Mouse (Mus musculus): ENCODE results near the gene Brat1. TPM values are rescaled to one million over a fixed set of nuclear protein-coding genes. Genes with fewer than 3 reads are reported as not detected.
A peak's percentile ranks its signal among the peaks of the same experiment; 100 is the strongest.

Gene Brat1
- polyA plus RNA-seq, 1 experiment from 2014 or later, result 8.5 TPM

DNA sequence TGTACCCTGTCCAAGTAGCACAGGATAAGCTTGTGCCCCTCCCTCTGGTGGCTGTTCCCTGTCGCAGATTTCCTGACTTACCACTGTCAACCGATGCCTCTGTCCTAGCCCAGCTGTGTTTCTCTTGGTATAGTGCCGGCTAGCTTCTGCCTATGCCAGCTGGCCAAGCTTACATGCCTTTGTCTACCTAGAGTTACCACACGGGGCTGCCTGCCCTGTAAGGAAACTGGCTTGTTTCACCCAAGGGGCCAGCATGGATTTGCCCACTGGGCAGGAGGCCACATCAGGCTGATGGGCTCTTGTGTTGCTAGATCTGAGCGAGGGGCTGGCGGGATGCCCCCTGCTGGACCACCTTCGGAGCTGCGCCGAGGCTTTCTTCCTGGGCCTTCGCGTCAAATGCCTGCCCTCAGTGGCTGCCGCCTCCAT, 38.9 kb downstream of the Brat1 start:
- no peak for ATAC-seq (ENCODE audit: low FRiP score, low TSS enrichment)
- DNase-seq (ENCODE audit: low spot score), result no peak
- WGBS, result 28% methylated on average over 12 of the region's 12 CpGs

DNA sequence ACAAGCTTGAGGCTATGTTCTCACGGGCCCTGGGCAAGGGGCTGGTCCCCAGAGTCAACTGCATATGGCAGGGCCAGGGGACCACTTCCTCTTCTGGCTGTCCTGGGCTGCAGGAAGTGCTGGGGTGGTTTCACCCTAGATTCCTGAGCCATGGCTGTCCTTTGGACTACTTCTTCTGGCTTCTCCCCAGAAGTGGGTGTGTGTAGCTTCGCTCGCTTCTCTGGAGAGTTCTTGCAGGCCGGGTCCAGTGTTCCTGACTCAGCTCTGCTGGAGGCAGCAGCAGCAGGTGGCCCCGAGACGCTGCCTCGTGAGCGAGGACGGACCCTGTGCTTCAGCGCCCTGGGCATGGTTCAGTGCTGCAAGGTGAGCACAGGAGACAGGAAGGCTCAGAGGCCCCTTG, 43.6 kb downstream of the Brat1 start:
- TF ChIP-seq CTCF (IDR thresholded peaks at IDR 0.05; ENCODE audit: low read depth) (no peak), EP300 (optimal IDR thresholded peaks at IDR 0.05) (no peak)
- Histone ChIP-seq H3K9ac (ENCODE audit: low read length) (no peak overlapping the region), H3K9me3 (ENCODE audit: control insufficient read depth, low read length) (no peaks in the 10 kb centered on the region), H3K36me3 (ENCODE audit: control insufficient read depth, insufficient read depth, low read length) (no peaks in the 10 kb centered on the region), H3K27me3 (ENCODE audit: control insufficient read depth, insufficient read depth, low read length) (no peaks in the 10 kb centered on the region), H3K27ac (replicated peaks) (no peak overlapping the region), H3K4me1 (replicated peaks; ENCODE audit: control insufficient read depth, insufficient read depth) (peaks cover 6% of the 10 kb centered on the region; the same call in 1 of the 2 replicates), H3K4me2 (replicated peaks; ENCODE audit: low read depth) (no peak overlapping the region), H3K4me3 (ENCODE audit: low read depth, low read length) (no peak overlapping the region)
- ATAC-seq (ENCODE audit: low FRiP score, low TSS enrichment) (no peak), DNase-seq (ENCODE audit: low spot score) (peak; percentile 24)
- WGBS, result 71% methylated on average over 10 of the region's 10 CpGs

More for the DNA sequence above, 38.9 kb downstream of the Brat1 start:
- Histone ChIP-seq H3K9ac (ENCODE audit: low read length) (no peak overlapping the region), H3K9me3 (ENCODE audit: control insufficient read depth, low read length) (no peaks in the 10 kb centered on the region), H3K4me3 (ENCODE audit: low read depth, low read length) (no peak overlapping the region), H3K4me2 (replicated peaks; ENCODE audit: low read depth) (no peak overlapping the region), H3K27ac (replicated peaks) (no peak overlapping the region), H3K36me3 (ENCODE audit: control insufficient read depth, insufficient read depth, low read length) (no peaks in the 10 kb centered on the region), H3K4me1 (replicated peaks; ENCODE audit: control insufficient read depth, insufficient read depth) (no peaks in the 10 kb centered on the region), H3K27me3 (ENCODE audit: control insufficient read depth, insufficient read depth, low read length) (no peaks in the 10 kb centered on the region)
- TF ChIP-seq CTCF (IDR thresholded peaks at IDR 0.05; ENCODE audit: low read depth) (peak; percentile 29), EP300 (optimal IDR thresholded peaks at IDR 0.05) (no peak)

DNA sequence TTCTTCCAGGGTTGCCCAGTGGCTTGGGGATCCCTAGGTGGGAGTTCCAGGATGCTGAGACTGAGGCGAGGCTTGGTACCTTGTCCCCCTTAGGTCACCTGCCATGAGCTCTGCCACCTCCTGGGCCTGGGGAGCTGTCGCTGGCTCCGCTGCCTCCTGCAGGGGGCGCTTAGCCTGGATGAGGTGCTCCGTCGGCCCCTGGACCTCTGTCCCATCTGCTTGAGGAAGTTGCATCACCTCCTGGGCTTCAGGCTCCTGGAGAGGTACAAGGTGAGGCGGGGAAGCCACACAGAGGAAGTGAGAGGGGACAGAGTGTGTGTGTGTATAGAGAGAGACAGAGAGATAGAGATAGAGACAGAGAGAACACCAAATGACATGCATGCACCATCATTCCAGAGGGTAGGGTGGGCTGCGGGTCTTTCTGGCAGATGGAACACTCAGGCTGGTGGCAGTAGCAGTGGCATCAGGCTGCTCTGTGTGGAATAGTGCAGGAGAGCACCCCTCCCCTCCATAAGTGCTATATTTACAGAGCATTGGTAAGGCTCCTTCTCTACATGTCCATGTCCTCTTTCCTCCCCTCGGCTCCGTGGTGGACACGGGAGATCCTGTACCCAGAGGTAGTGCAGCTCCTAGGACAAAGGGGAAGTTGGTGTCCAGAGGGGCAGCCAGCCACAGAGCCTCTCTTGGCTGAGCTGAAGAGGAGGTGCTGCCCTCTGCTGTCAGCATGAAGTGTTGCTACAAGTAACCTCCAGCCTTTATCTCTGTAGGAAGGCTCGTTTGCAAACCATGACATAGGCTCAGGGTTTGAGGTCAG, 44.5 kb downstream of the Brat1 start:
- Histone ChIP-seq H3K27me3 (ENCODE audit: control insufficient read depth, insufficient read depth, low read length) (no peaks in the 10 kb centered on the region), H3K4me2 (replicated peaks; ENCODE audit: low read depth) (peak overlapping the region; percentile 58), H3K27ac (replicated peaks) (peak overlapping the region; percentile 63; the same call in 1 of the 2 replicates), H3K36me3 (ENCODE audit: control insufficient read depth, insufficient read depth, low read length) (no peaks in the 10 kb centered on the region), H3K9ac (ENCODE audit: low read length) (peak overlapping the region; percentile 56), H3K4me1 (replicated peaks; ENCODE audit: control insufficient read depth, insufficient read depth) (peaks cover 6% of the 10 kb centered on the region; the same call in 1 of the 2 replicates), H3K9me3 (ENCODE audit: control insufficient read depth, low read length) (no peaks in the 10 kb centered on the region), H3K4me3 (ENCODE audit: low read depth, low read length) (peak overlapping the region; percentile 32)
- TF ChIP-seq EP300 (optimal IDR thresholded peaks at IDR 0.05) (no peak), CTCF (IDR thresholded peaks at IDR 0.05; ENCODE audit: low read depth) (peak; percentile 95)
- 18% methylated on average over 11 of the region's 12 CpGs for WGBS
- ATAC-seq (ENCODE audit: low FRiP score, low TSS enrichment) (peak; percentile 84), DNase-seq (ENCODE audit: low spot score) (peak; percentile 76)

DNA sequence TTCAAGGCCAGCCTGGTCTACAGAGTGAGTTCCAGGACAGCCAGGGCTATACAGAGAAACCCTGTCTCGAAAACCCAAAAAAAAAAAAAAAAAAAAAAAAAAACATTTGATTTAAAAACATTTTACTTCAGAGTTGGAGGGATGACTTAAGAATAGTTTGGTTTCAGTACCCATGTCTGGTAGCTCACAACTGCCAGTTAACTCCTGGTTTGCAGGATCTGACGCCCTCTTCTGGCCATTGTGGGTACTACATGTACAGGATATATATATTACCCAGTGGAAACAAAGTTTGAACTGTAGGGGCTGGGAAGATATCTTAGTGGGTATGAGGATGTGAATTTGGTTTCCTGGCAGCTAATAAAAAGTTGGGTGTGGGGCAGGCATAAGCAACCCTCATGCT, 46.1 kb downstream of the Brat1 start:
- Histone ChIP-seq H3K9me3 (ENCODE audit: control insufficient read depth, low read length) (no peaks in the 10 kb centered on the region), H3K4me1 (replicated peaks; ENCODE audit: control insufficient read depth, insufficient read depth) (peaks cover 6% of the 10 kb centered on the region; the same call in 1 of the 2 replicates), H3K27ac (replicated peaks) (no peak overlapping the region), H3K4me2 (replicated peaks; ENCODE audit: low read depth) (no peak overlapping the region), H3K36me3 (ENCODE audit: control insufficient read depth, insufficient read depth, low read length) (no peaks in the 10 kb centered on the region), H3K27me3 (ENCODE audit: control insufficient read depth, insufficient read depth, low read length) (no peaks in the 10 kb centered on the region), H3K9ac (ENCODE audit: low read length) (no peak overlapping the region), H3K4me3 (ENCODE audit: low read depth, low read length) (no peak overlapping the region)
- no peak for ATAC-seq (ENCODE audit: low FRiP score, low TSS enrichment)
- 0% methylated on average over 1 of the region's 2 CpGs for WGBS
- no peak for TF ChIP-seq EP300 (optimal IDR thresholded peaks at IDR 0.05)
- TF ChIP-seq CTCF (IDR thresholded peaks at IDR 0.05; ENCODE audit: low read depth), result peak; percentile 69
- no peak for DNase-seq (ENCODE audit: low spot score)

DNA sequence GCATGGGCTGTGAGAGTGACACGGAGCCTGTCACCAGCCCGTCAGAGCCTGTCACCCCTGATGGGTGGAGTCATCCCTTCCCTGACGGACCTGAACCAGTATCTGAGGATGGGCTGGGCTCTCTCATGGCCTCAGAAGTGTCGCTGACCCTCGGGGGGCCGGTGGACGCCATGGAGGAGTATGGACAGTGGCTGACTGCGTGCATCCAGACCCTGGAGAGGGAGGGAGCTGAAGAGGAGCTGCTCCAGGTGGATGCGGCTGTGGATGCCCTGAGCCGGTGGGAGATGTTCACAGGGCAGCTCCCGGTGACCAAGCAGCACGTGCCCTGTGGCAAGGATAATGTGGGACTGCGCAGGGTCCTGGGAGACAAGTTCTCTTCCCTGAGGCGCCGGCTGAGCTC, 47.2 kb downstream of the Brat1 start:
- Histone ChIP-seq H3K4me2 (replicated peaks; ENCODE audit: low read depth) (no peak overlapping the region), H3K9ac (ENCODE audit: low read length) (no peak overlapping the region), H3K9me3 (ENCODE audit: control insufficient read depth, low read length) (no peaks in the 10 kb centered on the region), H3K36me3 (ENCODE audit: control insufficient read depth, insufficient read depth, low read length) (no peaks in the 10 kb centered on the region), H3K4me1 (replicated peaks; ENCODE audit: control insufficient read depth, insufficient read depth) (peaks cover 6% of the 10 kb centered on the region), H3K27me3 (ENCODE audit: control insufficient read depth, insufficient read depth, low read length) (no peaks in the 10 kb centered on the region), H3K4me3 (ENCODE audit: low read depth, low read length) (no peak overlapping the region), H3K27ac (replicated peaks) (no peak overlapping the region)
- WGBS, result 93% methylated on average over 15 of the region's 15 CpGs
- ATAC-seq (ENCODE audit: low FRiP score, low TSS enrichment), result no peak
- no peak for TF ChIP-seq EP300 (optimal IDR thresholded peaks at IDR 0.05)
- no peak for TF ChIP-seq CTCF (IDR thresholded peaks at IDR 0.05; ENCODE audit: low read depth)
- DNase-seq (ENCODE audit: low spot score), result no peak

DNA sequence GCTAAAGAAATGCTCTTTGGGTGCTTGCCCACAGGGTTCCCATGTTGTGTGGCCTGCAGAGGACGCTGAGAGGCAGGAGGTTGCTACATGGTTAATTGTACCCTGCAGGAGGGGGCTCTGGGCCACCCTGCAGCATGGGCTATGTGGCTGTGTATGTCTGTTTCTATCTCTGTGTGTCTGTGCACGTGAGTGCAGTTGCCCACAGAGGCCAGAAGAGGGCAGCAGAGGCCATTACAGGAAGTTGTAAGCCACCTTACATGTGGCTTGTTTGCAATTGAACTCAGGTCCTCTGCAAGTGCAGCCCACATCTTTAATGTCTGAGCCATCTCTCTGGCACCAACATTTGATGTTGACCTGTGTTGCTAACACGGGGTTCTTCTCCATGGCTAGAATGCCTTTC, 47.8 kb downstream of the Brat1 start:
- Histone ChIP-seq H3K9me3 (ENCODE audit: control insufficient read depth, low read length) (no peaks in the 10 kb centered on the region), H3K4me3 (ENCODE audit: low read depth, low read length) (no peak overlapping the region), H3K4me2 (replicated peaks; ENCODE audit: low read depth) (no peak overlapping the region), H3K9ac (ENCODE audit: low read length) (no peak overlapping the region), H3K4me1 (replicated peaks; ENCODE audit: control insufficient read depth, insufficient read depth) (peaks cover 6% of the 10 kb centered on the region), H3K36me3 (ENCODE audit: control insufficient read depth, insufficient read depth, low read length) (no peaks in the 10 kb centered on the region), H3K27ac (replicated peaks) (no peak overlapping the region), H3K27me3 (ENCODE audit: control insufficient read depth, insufficient read depth, low read length) (no peaks in the 10 kb centered on the region)
- ATAC-seq (ENCODE audit: low FRiP score, low TSS enrichment) (no peak), DNase-seq (ENCODE audit: low spot score) (no peak)
- WGBS, result 93% methylated on average over 3 of the region's 3 CpGs
- TF ChIP-seq CTCF (IDR thresholded peaks at IDR 0.05; ENCODE audit: low read depth) (peak; percentile 61), EP300 (optimal IDR thresholded peaks at IDR 0.05) (no peak)
